Mouse (Mus musculus) kidney, adult 2 months (tissue): ENCODE data around the gene Nat8f2. TPM values are rescaled to one million over a fixed set of nuclear protein-coding genes. Genes with fewer than 3 reads are reported as not detected.
"Not testable (repeated sequence)": the region's sequence is repeated elsewhere in the genome, so short reads cannot be mapped to it uniquely, and the experiment has no call there.

Experiments
- DNase-seq: peaks from one replicate; pipeline ENCODE4 v3.0.0; 2021
- H3K27ac ChIP-seq: fragments of 200-500 bp; 2 replicates; pipeline ENCODE4 v1.5.1; 2012; ENCODE audit warnings: low read depth, low read length, control low read depth, inconsistent platforms; ENCODE audit not compliant: insufficient read depth
- H3K27me3 ChIP-seq: fragments of 200-500 bp; replicated peaks from 2 replicates; pipeline ENCODE4 v1.6.1; 2012; ENCODE audit warnings: mild to moderate bottlenecking, moderate library complexity, low read length, inconsistent platforms; ENCODE audit not compliant: control insufficient read depth, insufficient read depth
- H3K36me3 ChIP-seq: fragments of 200-500 bp; 2 replicates; pipeline ENCODE4 v1.6.1; 2012; ENCODE audit warnings: mild to moderate bottlenecking, moderate library complexity, low read length, inconsistent platforms; ENCODE audit not compliant: control insufficient read depth, insufficient read depth
- H3K4me1 ChIP-seq: fragments of 200-500 bp; 2 replicates; pipeline ENCODE4 v1.6.1; 2011; ENCODE audit warnings: low read length; ENCODE audit not compliant: control insufficient read depth, insufficient read depth
- H3K4me3 ChIP-seq: fragments of 200-500 bp; 2 replicates; pipeline ENCODE4 v1.5.1; 2011; ENCODE audit warnings: mild to moderate bottlenecking, low read depth, low read length, control low read depth; ENCODE audit not compliant: insufficient read depth
- CTCF ChIP-seq: fragments of 200-500 bp; conservative IDR thresholded peaks from 2 replicates; pipeline ENCODE4 v1.5.1; 2011; ENCODE audit warnings: low read depth, mild to moderate bottlenecking, control low read depth, low read length, moderate library complexity, mixed read lengths; ENCODE audit not compliant: insufficient read depth, insufficient read length
- POLR2A ChIP-seq: fragments of 200-500 bp; IDR thresholded peaks from one replicate; pipeline ENCODE4 v1.6.1; 2011; ENCODE audit warnings: low read depth, low read length, control low read depth
- WGBS: fragments of 180-500 bp; shearing (Covaris S2); methylation state at CpG from one replicate; pipeline ENCODE4 v1.1.7; 2018; 5-methylcytosine and 5-hydroxymethylcytosine counted together
- polyA plus RNA-seq: library from polyadenylated mRNA; depleted of rRNA; stranded (reverse); fragments of >200 nt; gene quantifications from 2 replicates; pipeline ENCODE4 v1.2.3, GENCODE M21; 2012

Gene Nat8f2
- polyA plus RNA-seq, 1 experiment: 5.7 TPM

- H3K4me1 ChIP-seq: no peaks in the 10 kb centered on the region
- no peak overlapping the region for H3K27ac ChIP-seq
- TF ChIP-seq CTCF (no peak), POLR2A (no peak)
- H3K36me3 ChIP-seq: no peaks in the 10 kb centered on the region
- no peaks in the 10 kb centered on the region for H3K27me3 ChIP-seq
- WGBS: 85% methylated on average over 1 of the region's 1 CpGs
- DNase-seq: no peak
- H3K4me3 ChIP-seq: no peak overlapping the region
Measured at GRCm38 (mm10) chr6:85884311-85884710, 15.4 kb upstream of the Nat8f2 start.

GRCm38 (mm10) chr6:85883246-85883645 is 14.3 kb upstream of the Nat8f2 start:
- WGBS: 94% methylated on average over 9 of the region's 9 CpGs

GRCm38 (mm10) chr6:85867726-85868690 is 950 bp downstream of the Nat8f2 start:
- DNase-seq: peak; percentile 53
- Histone ChIP-seq H3K36me3 (no peaks in the 10 kb centered on the region), H3K4me1 (peaks cover 20% of the 10 kb centered on the region), H3K4me3 (peak overlapping the region; percentile 24), H3K27ac (peak overlapping the region; percentile 97), H3K27me3 (no peaks in the 10 kb centered on the region)
- TF ChIP-seq POLR2A: no peak
- no peak for TF ChIP-seq CTCF
- WGBS: 66% methylated on average over 8 of the region's 8 CpGs

More at GRCm38 (mm10) chr6:85883246-85883645, 14.3 kb upstream of the Nat8f2 start:
- not testable (repeated sequence) for H3K36me3 ChIP-seq, DNase-seq, H3K4me3 ChIP-seq, H3K27me3 ChIP-seq, H3K4me1 ChIP-seq, H3K27ac ChIP-seq

GRCm38 (mm10) chr6:85866995-85867394 is 2.0 kb downstream of the Nat8f2 start:
- H3K4me3 ChIP-seq, H3K36me3 ChIP-seq, H3K27me3 ChIP-seq, DNase-seq, H3K27ac ChIP-seq: not testable (repeated sequence)
- H3K4me1 ChIP-seq: peaks cover 23% of the 10 kb centered on the region
- 90% methylated on average over 1 of the region's 1 CpGs for WGBS

GRCm38 (mm10) chr6:85866166-85866565 is 2.8 kb downstream of the Nat8f2 start:
- not testable (repeated sequence) for H3K27me3 ChIP-seq, H3K36me3 ChIP-seq, H3K4me3 ChIP-seq, DNase-seq, H3K27ac ChIP-seq
- 64% methylated on average over 3 of the region's 3 CpGs for WGBS
- H3K4me1 ChIP-seq: peaks cover 23% of the 10 kb centered on the region

- DNase-seq: peak; percentile 87
- H3K4me3 ChIP-seq, H3K27me3 ChIP-seq, H3K27ac ChIP-seq, H3K36me3 ChIP-seq: not testable (repeated sequence)
- WGBS: 66% methylated on average over 6 of the region's 7 CpGs
- H3K4me1 ChIP-seq: peaks cover 23% of the 10 kb centered on the region
Measured at GRCm38 (mm10) chr6:85864900-85865639, 3.9 kb downstream of the Nat8f2 start.

- Histone ChIP-seq H3K4me3 (no peak overlapping the region), H3K36me3 (no peaks in the 10 kb centered on the region), H3K27ac (no peak overlapping the region), H3K27me3 (no peaks in the 10 kb centered on the region), H3K4me1 (peaks cover 18% of the 10 kb centered on the region)
- 83% methylated on average over 2 of the region's 2 CpGs for WGBS
- DNase-seq: no peak
- no peak for TF ChIP-seq POLR2A
- TF ChIP-seq CTCF: no peak
Measured at GRCm38 (mm10) chr6:85863840-85864239, 5.1 kb downstream of the Nat8f2 start.
